Mouse (Mus musculus): ENCODE measurements around the gene Pop4.
"Not testable (repeated sequence)": the region's sequence is repeated elsewhere in the genome, so short reads cannot be mapped to it uniquely, and the experiment has no call there.

Gene Pop4

DNA sequence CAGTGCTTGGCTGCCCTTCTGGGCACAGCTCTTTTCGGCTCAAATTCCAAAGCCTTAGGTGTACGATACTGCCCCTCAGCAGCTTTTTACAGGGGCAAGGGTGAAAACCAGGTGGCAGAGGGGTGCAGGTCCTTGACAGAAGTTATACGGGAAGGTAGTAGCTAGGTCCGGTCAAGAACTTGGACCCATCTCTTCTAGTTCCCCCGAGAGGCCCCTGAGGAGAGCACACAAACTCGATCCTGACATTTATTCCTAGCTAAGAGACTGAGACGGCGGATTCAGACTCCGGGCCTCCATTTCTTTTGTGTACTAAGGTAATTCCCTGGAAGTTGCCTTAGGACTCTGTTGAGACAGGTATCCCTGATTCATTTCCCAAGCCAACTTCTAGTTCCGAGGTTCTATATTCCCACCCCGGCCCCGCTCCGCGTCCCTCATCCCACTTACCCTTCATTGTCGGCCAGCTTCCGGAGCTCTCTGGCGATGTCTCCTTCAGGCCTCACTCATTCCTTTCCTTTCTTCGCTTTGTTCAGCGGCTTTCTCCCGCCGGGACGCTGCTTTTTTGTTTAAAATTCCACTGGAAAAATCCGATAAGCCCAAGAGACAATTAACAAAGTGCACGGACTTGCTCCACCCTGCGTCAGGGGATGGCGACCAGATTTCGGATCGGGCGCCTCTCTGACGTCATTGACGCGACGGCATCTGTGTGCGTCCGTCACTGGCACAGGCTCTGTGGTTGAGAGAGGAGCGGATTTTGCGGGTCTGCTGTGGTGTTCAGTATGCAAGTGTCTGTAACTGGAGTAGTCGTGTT is at the start of gene Pop4:
TSS of gene Pop4 (minus strand) at position 721 of the 808 bp plus-strand sequence.
- DNase-seq (ENCODE audit: low read depth, low spot score): peak; percentile 84

DNA sequence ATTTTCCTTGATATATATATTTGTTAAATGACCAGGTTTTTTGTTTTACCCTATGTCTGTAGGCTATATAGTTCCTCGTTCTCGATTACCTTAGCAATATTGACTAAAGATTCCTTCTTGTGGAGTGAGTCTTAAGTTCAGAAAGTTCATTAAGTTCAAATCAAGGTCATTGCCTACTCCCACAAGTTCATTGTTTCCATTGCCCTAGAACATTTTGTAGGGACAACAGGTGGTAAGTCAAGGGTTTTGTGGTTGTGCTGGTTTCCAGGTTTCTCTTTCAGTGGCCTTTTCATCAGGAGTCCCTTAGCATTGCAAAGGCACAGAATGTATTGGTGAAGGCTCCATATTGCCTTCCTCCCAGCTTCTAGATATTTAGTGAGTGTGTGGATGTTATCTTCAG is 49.4 kb upstream of the Pop4 start:
- DNase-seq (ENCODE audit: low read depth, low spot score): no peak

DNA sequence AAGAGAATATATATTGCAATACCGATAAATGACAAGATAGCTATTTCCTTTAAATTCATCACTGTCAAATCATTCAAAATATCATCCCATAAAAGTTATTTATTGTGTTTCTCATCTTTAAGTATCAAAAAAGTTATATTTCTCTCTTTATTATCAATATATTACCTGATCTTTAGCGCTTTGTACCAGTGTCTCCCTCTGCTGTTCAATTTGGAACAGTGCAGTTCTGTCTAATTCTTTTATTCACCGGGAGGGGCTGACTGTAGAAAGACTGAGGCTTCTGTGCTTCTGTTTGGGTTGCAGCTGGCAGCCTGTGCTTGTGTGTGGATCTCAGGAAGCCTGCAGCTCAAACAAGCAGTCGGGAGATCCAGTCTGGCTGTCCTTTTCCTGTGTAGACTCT is 11.0 kb upstream of the Pop4 start:
- not testable (repeated sequence) for DNase-seq (ENCODE audit: low read depth, low spot score)

DNA sequence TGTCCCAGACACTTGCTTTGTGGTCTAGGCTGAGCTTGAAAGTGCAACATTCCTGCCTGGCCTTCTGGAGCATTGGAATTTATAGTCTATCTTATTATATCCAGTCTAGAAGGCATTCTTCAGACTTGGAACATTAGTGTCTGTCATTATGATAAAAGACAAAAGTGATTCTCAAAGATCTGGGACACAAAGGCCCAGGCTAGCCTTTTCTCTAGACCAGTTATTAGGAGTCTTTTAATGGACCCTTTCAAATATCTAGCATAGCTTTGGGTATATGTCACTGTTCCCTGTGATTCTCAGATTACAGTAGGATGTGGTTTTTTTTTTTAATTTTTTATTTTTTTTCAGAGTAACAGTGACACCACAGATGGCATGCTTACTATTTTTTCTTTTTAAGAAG is 1.3 kb upstream of the Pop4 start:
- no peak for DNase-seq (ENCODE audit: low read depth, low spot score)

DNA sequence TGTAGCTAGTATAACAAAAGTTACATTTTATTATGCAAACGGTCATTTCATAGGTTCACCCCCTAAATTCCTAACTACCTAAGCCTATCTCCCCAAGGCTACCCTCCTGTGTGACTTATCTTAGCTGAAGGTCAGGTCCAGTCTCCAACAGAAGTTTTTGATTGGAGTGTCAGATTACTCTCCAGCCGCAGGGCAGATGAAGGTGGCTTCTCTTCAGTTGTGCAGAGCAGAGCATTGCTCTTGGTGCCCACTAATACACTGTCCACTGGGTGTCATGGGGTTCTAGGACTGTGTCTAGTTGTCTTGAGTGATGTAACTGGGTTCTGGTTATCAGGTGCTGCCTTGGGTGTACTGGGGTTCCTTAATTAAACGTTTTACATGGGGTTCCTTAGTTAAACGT is 636 bp upstream of the Pop4 start:
- DNase-seq (ENCODE audit: low read depth, low spot score): no peak

DNA sequence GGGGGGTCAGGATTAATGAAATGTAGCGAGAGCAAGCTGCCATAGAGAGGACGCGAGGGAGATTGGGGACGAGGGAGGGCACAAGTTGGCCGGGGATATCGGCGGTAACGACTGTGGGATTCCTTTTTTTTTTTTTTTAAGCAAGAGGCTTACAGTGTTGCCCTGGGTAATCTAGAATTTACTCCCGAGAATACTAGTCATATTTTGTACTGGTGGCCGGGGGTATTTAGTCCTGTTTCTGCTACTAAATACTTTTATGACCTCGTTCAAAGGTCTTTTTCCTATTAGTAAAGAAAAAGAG is 238 bp upstream of the Pop4 start:
- DNase-seq (ENCODE audit: low read depth, low spot score): no peak

DNA sequence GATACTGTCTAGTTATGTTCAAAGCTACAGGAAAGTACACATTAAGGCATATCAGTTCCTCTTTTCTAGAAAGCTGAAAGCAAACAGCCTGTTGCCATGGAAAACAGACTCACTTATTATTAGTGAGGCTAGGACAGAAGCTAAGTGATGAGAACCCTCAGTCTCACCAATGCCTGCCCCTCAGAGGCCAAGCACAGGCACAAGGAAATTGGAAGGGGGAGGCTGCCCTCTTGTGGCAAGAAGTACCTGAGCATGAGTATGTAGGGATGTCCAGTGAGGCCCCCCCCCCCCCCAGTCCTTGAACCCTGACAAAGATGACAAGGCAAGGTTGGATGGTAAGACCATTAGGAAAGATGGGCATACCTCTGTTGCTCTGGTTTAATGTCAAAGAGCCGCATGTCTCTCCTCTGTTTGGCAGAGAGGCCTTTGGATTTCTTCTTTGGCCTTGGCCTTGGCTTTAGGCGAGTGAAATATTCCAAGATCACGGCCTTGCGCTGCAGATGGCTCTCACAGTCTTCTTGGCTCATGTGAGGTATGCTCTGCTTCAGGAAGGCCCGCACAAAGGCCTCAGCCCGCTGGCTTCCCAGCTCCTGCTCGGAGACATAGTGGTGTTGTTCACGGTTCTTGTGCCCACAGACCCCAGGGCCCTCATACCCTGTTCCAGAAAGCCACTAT is 4.1 kb downstream of the Pop4 start:
- peak; percentile 66 for DNase-seq (ENCODE audit: low read depth, low spot score)

DNA sequence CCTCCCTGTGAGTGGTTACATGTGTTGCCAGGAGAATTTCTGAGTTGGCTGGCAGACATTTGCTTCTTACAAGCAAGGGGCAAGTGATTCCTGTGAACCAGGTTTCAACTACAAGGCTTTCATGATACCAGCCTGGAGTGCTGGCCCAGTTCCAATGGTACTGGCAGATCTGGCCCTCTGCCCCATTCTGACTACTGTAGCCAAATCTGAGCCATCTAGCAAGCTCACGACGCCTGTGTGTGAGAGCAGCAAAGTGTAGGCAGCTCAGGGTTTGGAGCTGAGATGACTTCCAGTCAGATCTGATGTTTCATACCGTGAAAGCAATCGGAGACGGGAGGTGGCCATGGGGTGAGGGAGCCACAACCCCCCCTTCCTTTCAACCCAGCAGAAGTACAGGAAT is 8.8 kb downstream of the Pop4 start:
- no peak for DNase-seq (ENCODE audit: low read depth, low spot score)

DNA sequence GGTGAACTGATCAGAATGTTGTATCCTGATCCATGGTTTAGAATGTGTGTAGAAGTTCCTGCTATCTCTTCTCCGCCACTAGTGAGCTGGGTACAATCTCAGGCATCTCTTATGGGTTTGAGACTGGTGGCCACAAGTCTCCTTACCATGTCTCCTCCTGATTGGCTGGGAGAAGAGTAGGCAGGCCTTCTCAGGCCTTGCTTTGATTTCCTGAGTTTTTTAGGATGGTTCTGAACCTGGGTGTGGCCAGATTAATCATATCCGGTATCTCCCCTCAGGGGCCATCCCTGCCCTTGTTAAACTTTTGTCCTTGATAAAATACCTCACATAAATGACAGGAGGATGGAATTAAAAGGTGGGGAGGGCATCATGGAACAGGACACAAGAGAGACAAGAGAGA is 11.6 kb downstream of the Pop4 start:
- no peak for DNase-seq (ENCODE audit: low read depth, low spot score)

DNA sequence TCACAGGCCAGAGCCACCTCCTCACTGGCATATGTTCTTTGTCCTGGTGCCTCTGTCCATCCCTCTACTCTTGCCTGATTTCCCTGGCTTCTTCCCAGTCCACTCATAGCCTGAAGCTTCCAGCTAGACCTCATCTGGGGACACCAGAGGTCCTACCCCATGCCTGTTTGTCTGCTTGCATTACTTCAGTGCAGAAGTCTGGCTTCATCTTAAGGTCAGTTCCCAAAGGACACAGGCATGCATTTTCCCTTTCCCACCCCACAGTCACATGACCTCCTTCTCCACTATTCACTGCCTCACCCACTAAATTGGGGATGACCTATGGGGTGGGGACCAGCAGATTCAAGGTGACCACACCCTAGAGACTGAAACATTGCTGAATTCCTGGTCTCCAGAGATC is 17.8 kb downstream of the Pop4 start:
- peak; percentile 59 for DNase-seq (ENCODE audit: low read depth, low spot score)

DNA sequence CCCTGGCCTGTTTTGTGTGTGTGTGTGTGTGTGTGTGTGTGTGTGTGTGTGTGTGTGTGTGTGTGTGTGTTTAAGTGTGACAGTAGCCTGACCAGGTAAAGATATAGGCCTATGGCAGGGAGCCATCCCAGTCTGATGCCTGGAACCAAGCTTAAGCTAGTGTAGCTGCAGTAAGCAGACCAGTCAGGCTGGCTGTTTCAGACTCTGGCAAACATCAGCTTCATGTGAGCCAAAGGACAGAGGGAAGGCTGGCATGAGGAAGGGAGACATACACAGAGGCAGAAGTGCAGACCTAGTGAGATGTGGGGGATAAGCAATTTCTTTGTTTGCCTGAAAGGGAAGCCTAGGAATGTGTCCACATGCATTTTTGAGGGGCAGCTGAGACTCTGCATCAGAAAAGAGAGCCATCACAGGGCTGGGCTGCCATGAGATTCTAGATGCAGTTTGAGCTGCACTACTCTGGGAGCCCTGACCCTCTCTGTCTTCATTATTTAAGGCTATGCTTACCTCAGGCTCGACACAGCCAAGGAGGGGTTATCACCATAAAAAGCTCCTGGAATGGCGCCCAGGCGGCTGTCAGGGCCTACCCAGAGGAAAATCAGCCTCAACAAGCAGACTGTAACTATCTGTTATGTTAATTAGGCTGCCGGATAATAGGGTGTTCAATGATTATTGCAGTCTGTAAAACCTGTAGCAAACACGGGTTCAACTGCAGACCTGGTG is 19.6 kb downstream of the Pop4 start:
- DNase-seq (ENCODE audit: low read depth, low spot score): no peak

DNA sequence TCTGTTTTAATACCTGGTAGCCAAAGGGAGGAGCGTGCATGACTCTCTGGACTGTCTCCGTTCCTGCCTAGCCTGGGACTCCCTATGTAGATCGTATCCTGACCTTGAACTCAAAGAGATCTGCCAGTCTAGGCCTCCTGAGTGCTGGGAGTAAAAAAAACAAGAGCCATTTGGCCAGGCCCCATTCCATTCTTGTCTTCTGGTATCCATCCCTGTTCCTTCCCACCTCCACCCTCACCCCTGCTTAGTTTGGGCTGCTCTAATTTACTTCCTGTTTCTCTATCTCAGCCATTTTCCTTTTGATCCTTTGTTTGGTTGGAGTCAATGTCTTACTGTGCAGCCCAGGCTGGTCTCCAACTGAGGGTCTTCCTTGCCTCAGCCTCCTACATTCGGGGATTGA is 28.8 kb downstream of the Pop4 start:
- DNase-seq (ENCODE audit: low read depth, low spot score): no peak

DNA sequence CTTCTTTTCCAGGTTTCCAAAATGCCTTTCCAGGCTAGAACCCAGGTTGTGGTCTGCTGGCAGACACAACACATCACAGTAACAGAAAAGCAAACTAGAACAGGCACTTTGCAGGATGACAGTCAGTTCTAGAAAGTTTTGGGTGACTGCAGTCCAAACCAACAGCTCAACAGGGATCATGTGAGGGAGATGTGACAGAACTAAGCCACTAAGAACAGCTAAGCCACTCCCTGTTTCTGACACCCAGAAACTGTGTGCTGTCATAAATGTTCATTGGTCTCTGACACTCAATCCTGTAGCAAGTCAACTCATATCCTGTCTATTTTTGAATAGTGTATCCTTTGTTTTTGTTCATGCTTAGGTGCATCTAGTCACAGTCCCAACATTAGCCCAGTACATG is 34.1 kb downstream of the Pop4 start:
- no peak for DNase-seq (ENCODE audit: low read depth, low spot score)

DNA sequence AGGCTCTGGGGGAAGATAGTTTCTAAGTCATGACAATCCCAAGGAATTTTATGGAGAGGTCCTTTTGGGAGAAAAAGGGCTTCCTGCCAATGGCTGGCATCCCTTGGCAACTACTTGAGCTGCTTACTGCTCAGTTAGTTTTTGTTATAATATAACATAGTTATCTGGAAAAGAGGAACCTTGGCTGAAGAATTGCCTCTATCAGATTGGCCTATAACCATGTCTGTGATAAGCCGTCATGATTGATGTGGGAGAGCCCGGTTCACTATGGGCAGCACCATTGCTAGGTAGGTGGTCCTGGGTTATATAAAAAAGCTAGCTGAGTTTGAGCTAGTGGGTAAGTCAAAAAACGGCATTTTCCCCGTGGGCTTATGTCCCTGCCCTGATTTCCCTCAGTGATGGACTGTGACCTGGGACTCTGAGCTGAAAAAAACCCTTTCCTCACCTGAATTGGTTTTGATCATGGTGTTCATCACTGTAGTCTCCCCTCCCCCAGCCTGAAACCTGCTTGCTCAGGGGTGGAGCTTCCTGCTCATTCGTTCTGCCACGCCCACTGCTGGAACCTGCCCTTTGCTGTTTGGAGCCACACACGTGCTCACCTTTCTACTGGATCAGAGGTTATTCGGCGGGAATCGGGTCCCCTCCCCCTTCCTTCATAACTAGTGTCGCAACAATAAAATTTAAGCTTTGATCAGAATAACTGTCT is 34.7 kb downstream of the Pop4 start:
- no peak for DNase-seq (ENCODE audit: low read depth, low spot score)

DNA sequence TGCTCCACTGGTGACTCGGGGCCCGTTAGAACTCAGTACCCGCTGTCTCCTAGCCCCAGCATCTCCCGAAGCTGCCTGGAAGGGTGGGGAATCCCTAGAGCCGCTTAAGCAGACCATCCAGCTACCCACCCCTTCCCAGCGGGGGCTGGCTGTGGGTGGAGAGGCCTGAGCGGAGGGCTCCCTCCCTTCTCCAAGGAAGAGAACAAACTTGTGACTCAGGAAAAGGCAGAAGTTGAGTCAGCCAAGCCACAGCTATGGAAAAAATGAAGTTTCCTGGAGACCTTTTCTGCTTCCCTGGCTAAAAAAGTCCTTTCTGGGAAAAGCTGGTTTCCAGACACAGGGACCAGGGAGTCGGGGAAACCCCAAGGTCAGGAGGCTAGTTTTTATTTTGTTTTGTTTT is 40.9 kb downstream of the Pop4 start:
- peak; percentile 78 for DNase-seq (ENCODE audit: low read depth, low spot score)

DNA sequence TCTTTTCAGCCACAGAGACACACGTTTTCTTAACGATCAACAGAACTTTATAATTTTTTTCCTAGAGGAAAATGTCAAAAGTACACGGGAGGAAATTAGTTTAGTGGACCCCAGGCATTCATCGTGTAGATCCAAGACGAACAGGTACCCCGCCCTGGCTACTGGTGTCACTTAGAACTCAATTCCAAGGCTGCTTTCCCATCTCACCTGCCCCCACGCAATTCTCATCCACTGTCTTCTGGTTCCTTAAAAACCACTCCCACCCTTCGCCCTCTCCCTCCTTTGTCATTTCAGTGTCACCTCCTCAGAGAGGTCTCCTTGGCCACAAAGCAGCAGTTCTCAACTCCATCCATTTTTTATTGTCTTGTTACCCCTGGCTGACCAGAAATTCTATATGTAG is 42.9 kb downstream of the Pop4 start:
- no peak for DNase-seq (ENCODE audit: low read depth, low spot score)

DNA sequence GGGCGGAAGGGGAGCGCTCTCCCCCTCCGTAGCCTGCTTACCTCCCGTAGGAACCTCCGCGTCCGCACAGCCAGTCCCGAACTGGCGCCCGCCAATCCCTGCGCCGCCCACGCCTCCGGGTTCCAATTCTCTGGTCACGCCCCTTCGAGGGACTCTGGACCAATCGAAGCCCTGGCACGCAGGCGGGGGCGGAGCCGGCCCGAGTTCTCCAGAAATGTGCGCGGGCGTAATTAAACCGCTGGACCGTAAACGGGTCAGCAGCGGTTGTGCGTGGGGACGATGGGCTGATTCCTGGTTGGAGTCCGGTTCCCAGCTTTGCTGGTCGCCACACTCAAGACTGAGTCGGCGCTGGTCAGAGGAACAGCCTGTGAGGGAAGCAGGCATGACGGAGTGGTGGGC is 43.3 kb downstream of the Pop4 start, which contains the start of gene Plekhf1:
TSS of gene Plekhf1 (minus strand) at position 117 of the 399 bp plus-strand sequence.
- peak; percentile 91 for DNase-seq (ENCODE audit: low read depth, low spot score)

DNA sequence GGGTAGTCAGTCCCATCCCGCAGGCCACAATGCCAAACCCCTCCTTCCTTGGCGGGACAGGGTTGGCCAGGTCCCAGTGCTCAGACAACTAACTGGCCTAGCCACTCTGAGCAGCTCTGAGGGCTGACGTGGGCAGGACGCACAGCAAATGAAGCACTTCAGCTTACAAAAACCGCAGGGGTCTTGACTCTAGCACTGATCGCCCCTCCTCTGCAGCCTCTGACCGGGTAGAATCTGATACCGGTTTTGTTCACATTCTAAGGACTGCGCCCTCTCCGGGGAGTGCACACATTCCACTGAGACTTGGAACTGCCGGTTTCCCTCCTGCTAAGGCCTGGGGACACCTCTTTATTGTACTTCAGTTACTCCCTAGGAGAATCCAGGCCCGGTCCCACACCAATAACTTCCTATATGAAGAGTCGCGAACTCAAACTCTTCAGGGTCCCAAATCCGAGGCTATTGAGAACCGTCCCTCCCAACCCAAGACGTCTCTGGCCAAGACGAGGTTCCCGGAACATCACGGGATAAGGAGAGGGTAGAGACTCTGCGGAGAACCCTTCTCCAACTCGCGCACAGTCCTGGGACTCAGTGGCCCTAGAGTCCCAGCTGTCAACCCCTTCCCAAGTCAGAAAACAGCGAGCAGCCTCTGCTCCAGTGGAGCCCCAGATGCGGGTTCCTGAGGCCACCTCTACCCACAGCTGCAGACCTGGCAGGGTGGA is 43.9 kb downstream of the Pop4 start:
- DNase-seq (ENCODE audit: low read depth, low spot score): peak; percentile 90

DNA sequence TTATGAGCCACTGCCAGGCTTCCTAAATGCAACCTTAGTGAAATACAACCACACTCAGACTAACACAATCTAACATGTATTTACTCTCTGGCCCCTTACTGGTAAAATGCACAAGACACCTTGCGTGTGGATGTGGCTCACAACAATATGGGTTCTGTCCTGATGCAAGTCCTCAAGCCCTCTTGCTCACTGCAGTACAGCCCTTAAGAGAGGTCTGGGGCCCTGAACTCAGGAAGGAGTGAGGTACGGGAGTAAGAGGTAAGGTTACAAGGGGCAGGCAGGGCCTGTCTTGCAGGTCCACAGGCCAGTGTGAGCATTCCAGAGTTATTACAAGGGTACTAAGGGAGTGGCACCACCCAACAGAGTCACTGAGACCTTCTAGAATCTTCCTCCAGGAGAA is 45.0 kb downstream of the Pop4 start:
- DNase-seq (ENCODE audit: low read depth, low spot score): no peak

DNA sequence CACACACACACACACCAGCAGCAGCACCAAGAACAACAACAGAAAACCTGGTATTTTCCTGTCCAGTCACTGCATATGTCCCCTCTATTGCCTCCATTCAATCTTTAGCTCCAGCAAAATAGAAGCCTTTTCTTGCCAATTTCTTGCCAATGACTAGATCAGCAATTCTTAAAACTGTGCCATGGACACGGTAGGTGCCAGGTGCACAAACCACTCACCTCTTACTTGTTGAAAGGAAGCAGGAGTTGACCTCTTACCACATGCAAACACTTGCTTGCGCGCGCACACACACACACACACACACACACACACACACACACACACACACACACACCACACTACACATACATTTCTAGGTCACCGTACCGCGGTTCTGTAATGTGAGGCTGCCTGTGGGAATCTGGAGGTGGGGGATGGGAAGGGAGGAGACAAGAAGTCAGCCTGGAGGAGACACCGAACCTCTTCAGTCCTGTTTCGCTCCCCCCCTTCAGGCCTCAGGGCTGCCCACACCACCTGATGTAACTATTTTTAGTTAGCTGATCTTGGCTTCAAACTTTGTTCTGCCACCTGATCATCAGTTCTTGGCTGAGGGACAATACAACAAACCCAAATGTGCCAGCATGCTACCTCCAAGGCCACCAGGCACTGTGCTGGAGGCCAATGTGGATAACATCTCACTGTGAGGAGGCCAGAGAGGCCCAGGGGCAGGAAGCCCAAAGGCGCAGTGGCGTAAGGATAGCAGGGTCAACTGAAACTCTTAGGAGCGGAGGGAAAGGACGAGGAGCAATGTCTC is 46.5 kb downstream of the Pop4 start:
- peak; percentile 92 for DNase-seq (ENCODE audit: low read depth, low spot score)

DNA sequence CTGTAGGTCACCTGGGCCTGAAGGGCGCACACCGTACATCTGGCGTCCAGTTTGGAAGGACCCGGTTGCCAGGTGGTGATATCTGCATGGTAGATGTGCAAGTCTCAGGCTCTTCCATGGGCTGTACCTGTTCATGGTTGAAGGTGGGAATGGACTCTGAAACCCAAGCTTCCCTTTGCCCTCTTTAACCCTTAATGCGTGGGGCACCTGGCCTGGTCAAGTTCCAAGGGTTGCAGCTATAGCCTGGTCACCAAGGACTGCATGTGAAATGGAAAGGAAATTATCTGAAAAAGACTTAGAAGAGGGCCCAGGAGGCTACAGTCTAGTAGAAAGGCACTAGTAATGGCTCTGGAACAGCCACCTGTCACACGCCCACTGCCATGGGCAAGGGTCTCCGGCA is 50.4 kb downstream of the Pop4 start:
- no peak for DNase-seq (ENCODE audit: low read depth, low spot score)

Measured in skeletal muscle tissue, adult 2 months (tissue).